Mouse (Mus musculus) liver, embryonic 14.5 days (tissue): ENCODE measurements around the gene Hoxb6. TPM values are rescaled to one million over a fixed set of nuclear protein-coding genes. Genes with fewer than 3 reads are reported as not detected.

Experiments
- ATAC-seq: fragments of 200-750 bp; cut with Nextera tagmentation; 2 replicates; pipeline ENCODE4 v1.8.0; 2017; ENCODE audit warnings: moderate number of reproducible peaks, mild to moderate bottlenecking, moderate library complexity; ENCODE audit not compliant: insufficient read depth
- DNase-seq, 3 experiments: peaks; one replicate each; pipeline ENCODE4 v3.0.0-alpha.2; 2012 to 2013; ENCODE audit warnings: low read depth in 3 of 3, low spot score in 3 of 3
- H3K27ac ChIP-seq: fragments of 300-500 bp; sonication (generic); 2 replicates; pipeline ENCODE4 v1.5.1; 2014; ENCODE audit warnings: moderate library complexity, mild to moderate bottlenecking, control low read depth, inconsistent platforms
- H3K27me3 ChIP-seq: fragments of 300-500 bp; sonication (generic); 2 replicates; pipeline ENCODE4 v1.6.1; 2014; ENCODE audit warnings: mild to moderate bottlenecking, low read length, moderate library complexity; ENCODE audit not compliant: control insufficient read depth, insufficient read depth
- H3K36me3 ChIP-seq: fragments of 300-500 bp; sonication (generic); replicated peaks from 2 replicates; pipeline ENCODE4 v1.6.1; 2014; ENCODE audit warnings: low read depth; ENCODE audit not compliant: control insufficient read depth, insufficient read depth
- H3K4me1 ChIP-seq, 2 experiments: fragments of 200-500 bp in 1 of 2; fragments of 300-500 bp in 1 of 2; sonication (generic) in 1 of 2; replicated peaks; 2 replicates each; pipeline ENCODE4 v1.6.1; 2012 to 2014; ENCODE audit warnings: antibody characterized with exemption in 1 of 2, inconsistent platforms in 1 of 2, low read length in 1 of 2; ENCODE audit not compliant: control insufficient read depth in 2 of 2, insufficient read depth in 2 of 2
- H3K4me2 ChIP-seq: fragments of 300-500 bp; sonication (generic); 2 replicates; pipeline ENCODE4 v1.6.1; 2014; ENCODE audit warnings: low read depth, mild to moderate bottlenecking, control low read depth, moderate library complexity
- H3K4me3 ChIP-seq, 2 experiments: fragments of 200-500 bp in 1 of 2; fragments of 300-500 bp in 1 of 2; sonication (generic) in 1 of 2; 2 replicates each; pipeline ENCODE4 v1.5.1; 2012 to 2014; ENCODE audit warnings: low read depth in 2 of 2, low read length in 2 of 2, mild to moderate bottlenecking in 2 of 2, control low read depth in 1 of 2, inconsistent platforms in 1 of 2, moderate library complexity in 1 of 2; ENCODE audit not compliant: insufficient read depth in 1 of 2
- H3K9ac ChIP-seq: fragments of 300-500 bp; sonication (generic); replicated peaks from 2 replicates; pipeline ENCODE4 v1.6.1; 2014; ENCODE audit warnings: mild to moderate bottlenecking, control low read depth, moderate library complexity
- H3K9me3 ChIP-seq: fragments of 300-500 bp; sonication (generic); 2 replicates; pipeline ENCODE4 v1.6.1; 2016; ENCODE audit warnings: low read length, mixed read lengths; ENCODE audit not compliant: control insufficient read depth
- CTCF ChIP-seq: IDR thresholded peaks from 2 replicates; pipeline ENCODE4 v1.5.1; 2016; ENCODE audit warnings: antibody characterized with exemption, low read depth, control low read depth
- EP300 ChIP-seq: IDR thresholded peaks from 2 replicates; pipeline ENCODE4 v1.6.1; 2016; ENCODE audit warnings: antibody characterized with exemption, low read depth
- WGBS: fragments of 180-500 bp; shearing (Covaris S2); extraction: QIAGEN DNeasy Blood & Tissue Kit; methylation state at CpG from one replicate; pipeline ENCODE4 v1.1.7; 2014; ENCODE audit not compliant: insufficient replicate concordance; 5-methylcytosine and 5-hydroxymethylcytosine counted together
- polyA plus RNA-seq, 2 experiments: library from polyadenylated mRNA; depleted of rRNA in 1 of 2; stranded (reverse) in 1 of 2; unstranded in 1 of 2; fragments of >200 nt; fragmentation: Nextera tagmentation in 1 of 2; extraction: Ambion mirVana in 1 of 2; gene quantifications; 2 replicates each; pipeline versions ENCODE4 v1.2.1 to v1.2.3; 2012 to 2014

The Hoxb6 gene
- polyA plus RNA-seq, 2 experiments: 0.02 TPM; not detected in 1

DNA sequence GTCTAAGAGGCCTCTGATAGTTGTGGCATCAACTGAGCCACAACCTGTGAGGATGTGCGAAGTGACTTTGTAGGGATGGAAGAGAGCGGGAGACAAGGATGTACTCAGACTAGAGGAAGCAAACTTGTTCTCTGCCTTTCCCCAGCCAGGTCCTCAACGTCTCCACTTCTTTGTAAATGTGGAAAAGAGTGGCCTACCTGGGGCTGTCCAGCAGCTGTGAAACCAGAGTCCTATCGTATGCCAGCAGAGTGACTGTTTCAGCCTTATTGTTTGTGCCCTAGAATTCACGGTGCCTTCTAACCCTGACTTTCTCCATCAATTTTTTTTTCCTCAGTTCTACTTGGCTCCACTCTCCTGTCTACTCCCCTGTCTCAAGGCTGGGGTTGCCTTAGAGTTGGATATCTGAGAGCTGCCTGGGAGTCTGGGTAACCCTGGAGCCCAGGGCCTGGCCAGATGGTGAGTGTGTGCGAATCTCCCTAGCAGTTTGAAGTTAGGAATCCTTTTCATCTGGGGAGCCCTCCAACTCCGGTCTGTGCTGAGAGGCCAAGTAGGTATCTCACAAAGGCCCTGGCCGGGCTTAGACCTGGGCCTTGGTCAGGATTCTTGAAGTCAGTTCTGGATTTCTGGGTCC, 27.8 kb upstream of the Hoxb6 start:
- Histone ChIP-seq H3K36me3 (no peaks in the 10 kb centered on the region), H3K4me2 (no peak overlapping the region), H3K27ac (no peak overlapping the region), H3K4me3 (no peak overlapping the region), H3K9me3 (no peaks in the 10 kb centered on the region), H3K4me1 (no peaks in the 10 kb centered on the region), H3K27me3 (peaks cover 93% of the 10 kb centered on the region), H3K9ac (no peak overlapping the region)
- no peak for ATAC-seq
- no peak for DNase-seq
- TF ChIP-seq CTCF (no peak), EP300 (no peak)
- WGBS: 24% methylated on average over 8 of the region's 8 CpGs

DNA sequence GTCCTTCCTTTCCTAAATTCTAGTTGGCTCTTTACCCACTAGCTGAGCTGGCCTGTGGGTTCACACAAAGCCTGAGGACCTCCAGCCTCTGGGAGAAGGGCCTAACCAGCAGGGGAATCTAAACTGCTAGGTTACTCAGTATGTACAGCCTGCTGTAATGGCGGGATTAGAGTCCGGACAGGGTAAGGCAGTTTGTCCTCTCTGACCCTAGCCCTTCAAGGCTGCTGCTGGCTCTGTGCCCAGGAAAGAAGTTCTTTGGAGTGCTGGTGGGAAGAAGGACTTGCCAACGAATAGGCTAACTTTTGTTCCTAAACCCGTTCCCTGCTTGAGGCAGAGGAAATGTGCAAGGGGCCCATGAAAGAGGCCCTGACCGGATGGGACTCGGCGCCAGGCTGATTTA, 26.3 kb upstream of the Hoxb6 start:
- no peak overlapping the region for H3K4me2 ChIP-seq
- H3K9me3 ChIP-seq: no peaks in the 10 kb centered on the region
- H3K4me1 ChIP-seq: no peaks in the 10 kb centered on the region
- 7% methylated on average over 7 of the region's 7 CpGs for WGBS
- ATAC-seq (no peak), DNase-seq (no peak)
- TF ChIP-seq CTCF: no peak
- TF ChIP-seq EP300: no peak
- no peak overlapping the region for H3K4me3 ChIP-seq
- peaks cover 94% of the 10 kb centered on the region for H3K27me3 ChIP-seq
- H3K27ac ChIP-seq: no peak overlapping the region
- H3K9ac ChIP-seq: no peak overlapping the region
- H3K36me3 ChIP-seq: no peaks in the 10 kb centered on the region

DNA sequence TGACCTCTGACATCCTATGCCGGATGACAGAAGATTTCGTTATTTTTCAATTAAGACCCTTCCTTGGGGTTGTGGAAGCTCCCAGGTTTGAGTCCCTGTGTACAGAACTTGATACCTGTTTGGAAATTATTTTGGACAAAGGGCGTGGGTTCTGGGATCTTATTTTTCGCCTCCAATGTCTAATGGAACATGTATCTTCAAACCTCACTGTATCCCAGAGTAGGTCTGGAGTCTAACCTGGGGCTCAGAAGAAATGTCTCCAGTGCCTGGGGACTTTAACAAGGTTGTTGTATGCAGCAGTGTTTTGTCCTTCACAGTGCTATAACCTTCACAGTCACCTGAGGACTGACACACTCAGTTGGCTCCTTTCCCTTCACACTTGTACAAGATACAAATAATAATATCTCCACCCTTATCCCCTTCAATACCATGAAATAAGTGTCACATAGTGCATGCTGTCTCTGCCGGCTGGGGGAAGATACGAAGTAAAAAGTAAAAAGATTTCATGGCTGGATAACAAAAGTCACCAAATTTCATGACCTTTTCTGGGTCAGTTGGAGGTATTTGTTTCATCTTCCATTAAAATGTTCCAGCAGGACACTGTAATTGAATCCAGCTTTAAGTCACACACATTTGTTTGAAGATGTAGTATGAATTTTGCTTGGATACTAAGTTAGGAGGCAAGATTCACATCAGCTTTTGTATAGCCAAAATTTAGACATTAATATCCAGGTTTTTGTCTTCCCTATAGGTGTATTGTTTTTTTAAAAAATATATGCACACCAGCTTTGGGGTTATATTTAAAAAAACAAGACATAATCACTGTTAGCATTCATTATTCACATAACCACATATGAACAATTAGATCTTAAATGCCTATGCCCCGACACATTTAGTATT, 25.0 kb upstream of the Hoxb6 start:
- no peak overlapping the region for H3K9ac ChIP-seq
- H3K27ac ChIP-seq: no peak overlapping the region
- H3K27me3 ChIP-seq: peaks cover 94% of the 10 kb centered on the region
- H3K9me3 ChIP-seq: no peaks in the 10 kb centered on the region
- H3K4me3 ChIP-seq: no peak overlapping the region
- WGBS: 26% methylated on average over 7 of the region's 7 CpGs
- DNase-seq: no peak
- no peak overlapping the region for H3K4me2 ChIP-seq
- no peaks in the 10 kb centered on the region for H3K4me1 ChIP-seq
- ATAC-seq: no peak
- H3K36me3 ChIP-seq: no peaks in the 10 kb centered on the region
- no peak for TF ChIP-seq CTCF

DNA sequence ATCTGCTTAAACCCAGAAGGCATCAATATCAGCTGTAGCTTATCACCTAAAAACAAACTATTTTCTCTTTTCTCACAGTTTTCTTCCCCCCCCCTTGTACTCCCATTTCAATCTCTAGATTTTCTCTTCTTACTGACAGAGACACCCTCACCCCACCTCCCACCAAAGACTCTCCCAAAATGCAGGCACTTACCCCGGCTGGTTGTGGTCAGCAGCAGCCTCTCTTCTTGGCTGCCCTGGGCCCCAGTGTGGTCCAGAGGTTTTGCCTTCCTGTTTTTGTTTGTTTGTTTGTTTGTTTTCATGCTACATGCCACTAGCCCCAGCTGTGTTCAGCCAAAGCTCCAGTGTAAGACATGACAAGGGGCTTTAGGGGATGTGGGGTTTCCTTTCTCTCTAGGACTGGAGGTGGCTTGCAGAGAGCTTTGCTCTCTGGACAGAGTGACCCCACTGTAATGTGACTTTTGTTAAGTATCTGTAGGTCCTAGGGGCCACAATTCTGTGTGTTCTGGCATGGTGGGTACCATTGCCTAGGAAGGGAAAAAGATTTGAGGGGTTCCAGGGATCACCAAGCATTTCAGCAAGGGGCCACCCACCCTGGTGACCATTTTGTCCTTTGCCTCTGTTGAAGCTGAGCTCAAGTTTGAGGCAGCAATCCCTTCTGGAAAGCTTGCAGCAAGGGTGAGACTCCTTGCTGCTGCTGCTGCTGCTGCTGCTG, 24.1 kb upstream of the Hoxb6 start:
- ATAC-seq (no peak), DNase-seq (no peak)
- no peak overlapping the region for H3K4me3 ChIP-seq
- H3K4me1 ChIP-seq: no peaks in the 10 kb centered on the region
- TF ChIP-seq EP300 (no peak), CTCF (no peak)
- H3K9me3 ChIP-seq: no peaks in the 10 kb centered on the region
- H3K27me3 ChIP-seq: peaks cover 94% of the 10 kb centered on the region
- WGBS: 16% methylated on average over 1 of the region's 1 CpGs
- no peaks in the 10 kb centered on the region for H3K36me3 ChIP-seq
- no peak overlapping the region for H3K4me2 ChIP-seq
- H3K27ac ChIP-seq: no peak overlapping the region
- no peak overlapping the region for H3K9ac ChIP-seq

DNA sequence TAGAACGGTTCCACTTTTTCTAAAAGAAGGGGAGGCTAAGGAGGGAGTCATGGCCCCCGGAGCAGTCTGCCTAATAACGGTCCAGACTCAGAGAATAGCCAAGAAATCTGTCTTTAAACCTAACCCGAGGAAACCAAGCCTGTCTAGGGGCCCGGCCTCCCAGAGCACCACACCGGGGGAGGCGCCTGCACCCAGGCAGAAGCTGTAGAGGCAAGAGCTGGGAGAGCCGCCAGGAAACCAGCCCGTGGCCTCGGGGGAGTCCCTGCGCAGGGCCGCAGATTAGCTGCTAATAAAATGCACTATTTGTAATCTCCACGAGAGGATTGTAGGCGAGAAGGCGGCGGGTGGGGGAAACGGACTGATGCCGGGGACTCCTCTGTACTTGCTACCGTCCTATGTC, 22.4 kb upstream of the Hoxb6 start:
- H3K4me3 ChIP-seq: no peak overlapping the region
- H3K4me1 ChIP-seq: no peaks in the 10 kb centered on the region
- H3K27ac ChIP-seq: no peak overlapping the region
- no peak for TF ChIP-seq EP300
- TF ChIP-seq CTCF: no peak
- ATAC-seq (no peak), DNase-seq (no peak)
- H3K36me3 ChIP-seq: no peaks in the 10 kb centered on the region
- H3K9me3 ChIP-seq: no peaks in the 10 kb centered on the region
- no peak overlapping the region for H3K9ac ChIP-seq
- WGBS: 2% methylated on average over 19 of the region's 19 CpGs
- H3K4me2 ChIP-seq: no peak overlapping the region
- peaks cover 94% of the 10 kb centered on the region for H3K27me3 ChIP-seq
